Mouse (Mus musculus): Measurements from ENCODE around the gene Acod1.

DNA sequence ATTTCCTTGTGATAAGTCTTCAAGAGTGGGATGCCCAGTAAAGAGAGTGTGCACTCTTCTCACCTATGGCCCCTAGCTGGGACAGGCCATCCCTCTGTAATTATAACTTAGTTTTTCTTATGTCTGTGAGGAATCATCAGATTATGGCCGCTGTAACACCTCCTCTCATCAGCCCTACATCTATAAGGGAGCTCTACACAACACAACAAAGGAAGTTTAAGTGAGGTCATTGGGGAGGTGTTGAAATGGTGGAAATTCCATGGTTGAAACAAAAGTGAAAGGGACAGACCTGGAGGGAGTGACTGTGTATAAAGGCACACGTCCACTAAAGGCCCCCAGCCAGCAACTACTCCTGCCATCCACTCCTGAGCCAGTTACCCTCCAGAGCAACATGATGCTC, at the start of gene Acod1:
- TF ChIP-seq CTCF (conservative IDR thresholded peaks at IDR 0.05 in 1 of 2, IDR thresholded peaks at IDR 0.05 in 1 of 2; ENCODE audit: low read depth in 2 of 2, low read length in 2 of 2): no peak
- TF ChIP-seq USF1 (IDR thresholded peaks at IDR 0.05; ENCODE audit: low read depth, low read length): no peak
- TF ChIP-seq ZNF384 (IDR thresholded peaks at IDR 0.05; ENCODE audit: low read depth, low read length): no peak
- TF ChIP-seq UBTF (IDR thresholded peaks at IDR 0.05; ENCODE audit: low read depth, low read length): no peak
- TF ChIP-seq MAFK (IDR thresholded peaks at IDR 0.05; ENCODE audit: insufficient replicate concordance, low read length): no peak
- TF ChIP-seq MAX (IDR thresholded peaks at IDR 0.05; ENCODE audit: low read length): no peak
- TF ChIP-seq SMC3 (IDR thresholded peaks at IDR 0.05; ENCODE audit: low read depth, low read length): no peak
- TF ChIP-seq POLR2A (IDR thresholded peaks at IDR 0.05; ENCODE audit: low read depth, low read length): no peak
- TF ChIP-seq BHLHE40 (IDR thresholded peaks at IDR 0.05; ENCODE audit: low read depth, low read length): peak; percentile 10; the same call in 1 of the 2 replicates
- no peak for TF ChIP-seq JUND (conservative IDR thresholded peaks at IDR 0.05; ENCODE audit: low read depth, low read length)
- TF ChIP-seq ZMIZ1 (IDR thresholded peaks at IDR 0.05; ENCODE audit: low read depth, low read length): no peak
- no peak for TF ChIP-seq ETS1 (conservative IDR thresholded peaks at IDR 0.05; ENCODE audit: low read depth, low read length)
- TF ChIP-seq MAZ (IDR thresholded peaks at IDR 0.05; ENCODE audit: low read depth, low read length): no peak

All from CH12.LX (cell line).